In the genomic region with DNA sequence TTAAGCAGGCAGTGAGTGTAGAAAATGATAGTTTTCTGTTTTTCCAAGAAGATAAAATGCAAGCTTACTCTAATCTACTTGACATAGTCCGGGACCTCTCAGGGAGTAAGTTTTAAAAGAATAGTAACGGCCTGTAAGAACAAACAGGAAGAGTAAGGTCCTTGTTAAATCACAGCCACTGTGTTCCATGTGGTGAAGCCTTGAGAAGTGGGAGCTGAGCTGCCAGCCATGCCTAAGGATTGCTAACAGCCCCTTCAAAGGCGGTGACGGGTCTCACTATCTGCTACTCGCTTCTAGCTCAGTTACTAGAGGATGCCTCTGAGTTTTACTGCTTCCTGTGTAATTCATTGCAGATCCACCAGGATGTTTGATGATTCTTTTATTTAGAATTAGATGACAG, we compare ENCODE assay signal across 29 mouse cellular contexts. TPM values are rescaled to one million over a fixed set of nuclear protein-coding genes. Genes with fewer than 3 reads are reported as not detected.
DNase-seq lines count a peak whose midpoint lies in the region; ATAC-seq and TF ChIP-seq lines count a peak whose summit lies in the region.
"Had no signal": no experiment of that assay in that cellular context is flagged by ENCODE, and none has a peak within 500 bp of the region (broad histone marks: within the 10 kb centered on the region; RNA-seq: fewer than 3 reads in every experiment).

No protein-coding gene starts in this region.

- no peak overlapping the region for H3K4me3 ChIP-seq in gastrocnemius, adult 2 months
- H3K4me3 ChIP-seq in heart, embryonic 15.5 days: no peak overlapping the region
- H3K4me3 ChIP-seq in heart, embryonic 10.5 days: no peak overlapping the region
- no peak overlapping the region for H3K4me3 ChIP-seq in kidney, postnatal 0 days (replicated peaks; ENCODE audit: low read depth, low read length)
- H3K4me3 ChIP-seq: erythroblast, embryonic 14.5 days; hindbrain, embryonic 10.5 days; hindbrain, embryonic 15.5 days; left cerebral cortex, adult 2 months; midbrain, embryonic 10.5 days; midbrain, embryonic 15.5 days; neural tube, embryonic 15.5 days had no signal

- no peaks in the 10 kb centered on the region for H3K27me3 ChIP-seq in heart, embryonic 15.5 days
- no peaks in the 10 kb centered on the region for H3K27me3 ChIP-seq in heart, embryonic 10.5 days (ENCODE audit: insufficient read depth, poor library complexity, severe bottlenecking)
- H3K27me3 ChIP-seq in kidney, postnatal 0 days (ENCODE audit: insufficient read depth, low read length): no peaks in the 10 kb centered on the region
- H3K27me3 ChIP-seq: CH12.LX; hindbrain, embryonic 15.5 days; midbrain, embryonic 15.5 days; neural tube, embryonic 15.5 days had no signal

- peak overlapping the region; percentile 56 for H3K27ac ChIP-seq in gastrocnemius, adult 2 months
- H3K27ac ChIP-seq in heart, embryonic 15.5 days: 0 out of 2 replicates have a peak overlapping the region, but pooled peaks have one; percentile 12
- no peak overlapping the region for H3K27ac ChIP-seq in heart, embryonic 10.5 days
- H3K27ac ChIP-seq in kidney, postnatal 0 days: peak overlapping the region; percentile 66
- H3K27ac ChIP-seq: hindbrain, embryonic 10.5 days; hindbrain, embryonic 15.5 days; left cerebral cortex, adult 2 months; liver, embryonic 14.5 days; midbrain, embryonic 10.5 days; midbrain, embryonic 15.5 days; neural tube, embryonic 15.5 days had no signal

- no peak for TF ChIP-seq CTCF in gastrocnemius, adult 2 months (IDR thresholded peaks at IDR 0.05)
- no peak for TF ChIP-seq CTCF in kidney, postnatal 0 days (IDR thresholded peaks at IDR 0.05; ENCODE audit: low read depth)

- no peaks in the 10 kb centered on the region for H3K9me3 ChIP-seq in heart, embryonic 15.5 days (replicated peaks)
- H3K9me3 ChIP-seq in heart, embryonic 10.5 days: no peaks in the 10 kb centered on the region
- no peaks in the 10 kb centered on the region for H3K9me3 ChIP-seq in kidney, postnatal 0 days (replicated peaks; ENCODE audit: low read length)
- H3K9me3 ChIP-seq: hindbrain, embryonic 10.5 days; hindbrain, embryonic 15.5 days; midbrain, embryonic 10.5 days; midbrain, embryonic 15.5 days; neural tube, embryonic 15.5 days had no signal

- H3K4me2 ChIP-seq in heart, embryonic 15.5 days: no peak overlapping the region
- no peak overlapping the region for H3K4me2 ChIP-seq in kidney, postnatal 0 days (ENCODE audit: low read length)
- H3K4me2 ChIP-seq: hindbrain, embryonic 15.5 days; midbrain, embryonic 15.5 days; neural tube, embryonic 15.5 days had no signal

- 50% methylated on average over 5 of the region's 5 CpGs for WGBS in heart, embryonic 15.5 days
- WGBS in heart, embryonic 10.5 days: 54% methylated on average over 5 of the region's 5 CpGs
- WGBS in kidney, postnatal 0 days: 46% methylated on average over 5 of the region's 5 CpGs

- no peak overlapping the region for H3K9ac ChIP-seq in heart, embryonic 15.5 days
- H3K9ac ChIP-seq in kidney, postnatal 0 days (ENCODE audit: low read depth, low read length): no peak overlapping the region
- H3K9ac ChIP-seq: hindbrain, embryonic 15.5 days; liver, embryonic 14.5 days; midbrain, embryonic 15.5 days; neural tube, embryonic 15.5 days had no signal

- intact Hi-C loops in gastrocnemius, adult 2 months (cut with DNase I): no loop called here

- peaks cover 61% of the 10 kb centered on the region for H3K36me3 ChIP-seq in heart, embryonic 15.5 days
- H3K36me3 ChIP-seq in heart, embryonic 10.5 days: peaks cover 74% of the 10 kb centered on the region
- peaks cover 20% of the 10 kb centered on the region; the same call in 1 of the 2 replicates for H3K36me3 ChIP-seq in kidney, postnatal 0 days (ENCODE audit: insufficient read depth, low read length)

- 0 out of 2 replicates have a peak, but pooled peaks cover 3% of the 10 kb centered on the region for H3K4me1 ChIP-seq in heart, embryonic 15.5 days (replicated peaks)
- H3K4me1 ChIP-seq in heart, embryonic 10.5 days: no peaks in the 10 kb centered on the region
- no peaks in the 10 kb centered on the region for H3K4me1 ChIP-seq in kidney, postnatal 0 days (replicated peaks; ENCODE audit: insufficient read depth, low read length)
- H3K4me1 ChIP-seq: hindbrain, embryonic 10.5 days; hindbrain, embryonic 15.5 days; midbrain, embryonic 10.5 days; midbrain, embryonic 15.5 days; neural tube, embryonic 15.5 days had no signal

- no peak for DNase-seq in gastrocnemius, adult 2 months
- DNase-seq in gastrocnemius, postnatal 25 days: no peak
- DNase-seq in heart, embryonic 10.5 days (ENCODE audit: low spot score): no peak
- DNase-seq in kidney, postnatal 0 days (ENCODE audit: low spot score): peak; percentile 30
- DNase-seq in kidney, postnatal 14 days: no peak
- peak; percentile 21 for DNase-seq in forelimb bud, embryonic 11.5 days (ENCODE audit: low read depth, low spot score)
- DNase-seq in adipocyte (ENCODE audit: low spot score): no peak
- DNase-seq: adrenal gland, adult 8-10 months; cerebellum, adult 2 months; cerebellum, postnatal 14 days; gastrocnemius, postnatal 10 days; liver; lung, adult 2 months; lung, postnatal 14 days; right cerebral cortex, adult 18-20 months; right cerebral cortex, postnatal 4 days had no signal

- no peak for ATAC-seq in heart, embryonic 15.5 days (replicated peaks; ENCODE audit: insufficient number of reproducible peaks, insufficient read depth, low FRiP score, low read depth)
- no peak for ATAC-seq in kidney, postnatal 0 days (replicated peaks; ENCODE audit: low FRiP score, low read depth)
- ATAC-seq: activated CD4-positive, CD25-positive, alpha-beta regulatory T cell, adult 4 months; forebrain, embryonic 16.5 days; inflammation-experienced regulatory T-cells, adult 6 months; midbrain, embryonic 15.5 days had no signal

RNA-seq across cellular contexts. Expression of a gene that starts 26.6 kb away (rescaled TPM):
- total RNA-seq in gastrocnemius, adult 2 months (2021): 10 to 100 TPM; 44.8 to 55.5 TPM
- total RNA-seq in gastrocnemius, postnatal 25 days (2021): 10 to 100 TPM; 35.7 to 41.4 TPM
- 41.3 and 44.8 TPM in 2 replicates for polyA plus RNA-seq in heart, embryonic 15.5 days (2015; fragmentation: Nextera tagmentation; extraction: Ambion mirVana)
- 32.0 and 34.6 TPM in 2 replicates for polyA plus RNA-seq in heart, embryonic 10.5 days (2016; fragmentation: Nextera tagmentation; extraction: Ambion mirVana)
- 28.2 and 33.0 TPM in 2 replicates for polyA plus RNA-seq in kidney, postnatal 0 days (2015; fragmentation: Nextera tagmentation; extraction: Ambion mirVana)

RNA-seq across cellular contexts. Expression of a gene that starts 31.0 kb away (rescaled TPM):
- total RNA-seq in gastrocnemius, adult 2 months (2021): 10 to 100 TPM; 38.1 to 54.4 TPM
- total RNA-seq in gastrocnemius, postnatal 25 days (2021): 10 to 100 TPM; 53.8 to 55.3 TPM
- 87.6 and 87.7 TPM in 2 replicates for polyA plus RNA-seq in heart, embryonic 15.5 days (2015; fragmentation: Nextera tagmentation; extraction: Ambion mirVana)
- polyA plus RNA-seq in heart, embryonic 10.5 days (2016; fragmentation: Nextera tagmentation; extraction: Ambion mirVana): 77.8 TPM in 2 replicates
- polyA plus RNA-seq in kidney, postnatal 0 days (2015; fragmentation: Nextera tagmentation; extraction: Ambion mirVana): 105 and 115 TPM in 2 replicates

RNA-seq across cellular contexts. Expression of a gene that starts 49.2 kb away (rescaled TPM):
- total RNA-seq in gastrocnemius, adult 2 months (2021): 1 to 10 TPM; 2.1 to 2.6 TPM
- under 1 TPM; 0.56 to 0.67 TPM for total RNA-seq in gastrocnemius, postnatal 25 days (2021)
- 7.9 and 11.4 TPM in 2 replicates for polyA plus RNA-seq in heart, embryonic 15.5 days (2015; fragmentation: Nextera tagmentation; extraction: Ambion mirVana)
- 2.1 and 5.7 TPM in 2 replicates for polyA plus RNA-seq in heart, embryonic 10.5 days (2016; fragmentation: Nextera tagmentation; extraction: Ambion mirVana)
- 9.0 and 10.3 TPM in 2 replicates for polyA plus RNA-seq in kidney, postnatal 0 days (2015; fragmentation: Nextera tagmentation; extraction: Ambion mirVana)
- polyA plus RNA-seq: erythroblast, embryonic 14.5 days; inflammation-experienced regulatory T-cells, adult 6 months had no signal

RNA-seq across cellular contexts. Expression of a gene that starts 53.0 kb away (rescaled TPM):
- 1 to 10 TPM; 1.8 to 1.9 TPM for total RNA-seq in gastrocnemius, adult 2 months (2021)
- 1 to 10 TPM; 1.5 to 2.0 TPM for total RNA-seq in gastrocnemius, postnatal 25 days (2021)
- 7.1 and 8.5 TPM in 2 replicates for polyA plus RNA-seq in heart, embryonic 15.5 days (2015; fragmentation: Nextera tagmentation; extraction: Ambion mirVana)
- polyA plus RNA-seq in heart, embryonic 10.5 days (2016; fragmentation: Nextera tagmentation; extraction: Ambion mirVana): 4.6 and 6.1 TPM in 2 replicates
- 16.6 and 19.7 TPM in 2 replicates for polyA plus RNA-seq in kidney, postnatal 0 days (2015; fragmentation: Nextera tagmentation; extraction: Ambion mirVana)

Comparison
In these comparisons a context has a peak if more than half of its experiments do, and no peak if none do; other contexts are left out.
1. DNase-seq: peak in kidney, postnatal 0 days (single experiment) and forelimb bud, embryonic 11.5 days (single experiment); none in gastrocnemius, adult 2 months (single experiment), gastrocnemius, postnatal 25 days (single experiment), heart, embryonic 10.5 days (single experiment), kidney, postnatal 14 days (single experiment) and adipocyte (single experiment).